Mouse (Mus musculus) stomach, postnatal 0 days (tissue): Measurements from ENCODE around the gene Dnajc28.

Experiments used
- CTCF ChIP-seq: IDR thresholded peaks from 2 replicates; pipeline ENCODE4 v1.5.1; 2016; ENCODE audit warnings: antibody characterized with exemption, low read depth, mild to moderate bottlenecking, moderate library complexity
- EP300 ChIP-seq: optimal IDR thresholded peaks from 2 replicates; pipeline ENCODE3; 2016; ENCODE audit warnings: antibody characterized with exemption

GRCm38 (mm10) chr16:91661397-91661796 is 42.6 kb upstream of the Dnajc28 start:
- TF ChIP-seq CTCF = no peak
- TF ChIP-seq EP300 = no peak
